Mouse (Mus musculus) C2C12 (cell line): ENCODE results near the gene Gm49601. TPM values are rescaled to one million over a fixed set of nuclear protein-coding genes. Genes with fewer than 3 reads are reported as not detected.

Experiments used
- H3K27me3 ChIP-seq: one replicate; pipeline ENCODE4 v1.6.1; 2011; ENCODE audit not compliant: control insufficient read depth, insufficient read depth, insufficient read length
- H3K36me3 ChIP-seq: one replicate; pipeline ENCODE4 v1.6.1; 2011; ENCODE audit not compliant: control insufficient read depth, insufficient read depth
- H3K4me3 ChIP-seq: one replicate; pipeline ENCODE4 v1.5.1; 2011; ENCODE audit warnings: mild to moderate bottlenecking, control low read depth; ENCODE audit not compliant: poor library complexity, insufficient read depth, severe bottlenecking
- H3K79me2 ChIP-seq: one replicate; pipeline ENCODE4 v1.6.1; 2011; ENCODE audit not compliant: control insufficient read depth, insufficient read depth
- H3K79me3 ChIP-seq: one replicate; pipeline ENCODE4 v1.6.1; 2011; ENCODE audit warnings: low read depth, control low read depth
- H3ac ChIP-seq: one replicate; pipeline ENCODE3; 2011; ENCODE audit warnings: low read depth; ENCODE audit not compliant: control insufficient read depth, insufficient read length
- CEBPB ChIP-seq: IDR thresholded peaks from one replicate; pipeline ENCODE4 v1.6.1; 2011; ENCODE audit warnings: low read depth, mild to moderate bottlenecking, control low read depth, moderate library complexity
- CTCF ChIP-seq: IDR thresholded peaks from one replicate; pipeline ENCODE4 v1.5.1; 2011; ENCODE audit not compliant: control insufficient read depth, insufficient read depth, insufficient read length
- FOSL1 ChIP-seq: IDR thresholded peaks from one replicate; pipeline ENCODE4 v1.8.0; 2011; ENCODE audit warnings: mild to moderate bottlenecking, low read length; ENCODE audit not compliant: poor library complexity, insufficient read depth, severe bottlenecking
- MAX ChIP-seq: IDR thresholded peaks from one replicate; pipeline ENCODE4 v1.6.1; 2011; ENCODE audit warnings: mild to moderate bottlenecking, control low read depth
- MYOD1 ChIP-seq: IDR thresholded peaks from one replicate; pipeline ENCODE4 v1.6.1; 2011; ENCODE audit warnings: low read depth; ENCODE audit not compliant: control insufficient read depth, insufficient read length
- MYOG ChIP-seq: IDR thresholded peaks from one replicate; pipeline ENCODE4 v1.6.1; 2011; ENCODE audit not compliant: control insufficient read depth, insufficient read length; ENCODE audit errors: extremely low read depth
- USF1 ChIP-seq: IDR thresholded peaks from one replicate; pipeline ENCODE4 v1.6.1; 2011; ENCODE audit warnings: low read depth, mild to moderate bottlenecking, control low read depth, moderate library complexity
- polyA plus RNA-seq: library from polyadenylated mRNA; unstranded; fragments of >200 nt; fragmentation: generic; extraction: Trizol; gene quantifications from one replicate; pipeline ENCODE4 v1.2.1, GENCODE M21; 2012; ENCODE audit warnings: missing spikeins

Gm49601 gene
- polyA plus RNA-seq, 1 experiment: 5.3 TPM

GRCm38 (mm10) chr16:18588738-18589055 lies 37.5 kb downstream of the Gm49601 start:
- Histone ChIP-seq H3K27me3 (no peaks in the 10 kb centered on the region), H3K36me3 (peaks cover 3% of the 10 kb centered on the region), H3ac (no peak overlapping the region), H3K79me3 (peaks cover 2% of the 10 kb centered on the region), H3K79me2 (peaks cover 18% of the 10 kb centered on the region), H3K4me3 (no peak overlapping the region)
- no peak for TF ChIP-seq CTCF
- TF ChIP-seq MYOG: no peak
- TF ChIP-seq FOSL1: no peak
- TF ChIP-seq MAX: no peak
- TF ChIP-seq MYOD1: no peak
- no peak for TF ChIP-seq USF1
- no peak for TF ChIP-seq CEBPB

DNA sequence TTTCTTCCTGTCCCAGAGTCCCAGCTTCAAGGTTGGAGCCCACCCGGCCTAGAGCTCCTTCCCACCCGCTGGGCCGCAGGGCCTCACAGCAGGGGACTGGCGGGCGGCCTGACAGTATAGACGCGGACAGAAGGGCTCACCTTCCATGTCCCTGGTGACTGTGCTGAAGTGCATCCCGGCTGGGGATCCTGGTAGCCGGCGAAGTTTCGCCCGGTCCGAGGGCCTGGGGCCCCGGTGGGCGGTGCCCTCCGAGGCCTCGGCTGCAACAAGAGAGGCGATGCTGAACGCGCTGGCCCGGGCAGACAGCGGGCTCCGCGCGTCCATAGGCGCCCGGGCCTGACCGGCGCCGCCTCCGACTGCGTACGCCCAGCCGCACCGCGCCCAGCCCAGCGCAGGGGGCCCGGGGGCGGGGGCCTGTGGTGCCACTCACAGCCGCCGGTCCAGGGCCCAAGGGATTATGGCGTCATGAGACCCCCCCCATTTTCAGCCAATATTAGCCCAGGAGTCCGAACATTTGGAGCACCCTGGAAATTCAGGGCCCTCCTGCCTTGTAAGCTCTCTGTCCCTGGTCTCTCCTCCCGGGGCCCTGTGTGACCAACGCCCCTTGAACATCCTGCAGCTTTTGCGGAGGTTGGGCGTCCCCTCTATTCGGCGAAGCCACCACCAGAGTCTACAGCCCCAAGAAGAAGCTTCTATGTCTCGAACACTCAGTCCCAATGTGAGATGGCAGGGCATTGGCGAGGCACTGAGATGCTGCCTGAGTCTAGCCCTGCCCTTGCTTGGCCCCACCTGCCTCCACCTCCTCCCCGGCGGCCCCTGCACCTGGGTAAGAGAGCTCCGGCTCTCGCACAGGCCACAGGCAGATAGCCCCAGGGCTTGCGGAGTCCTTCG lies 38.1 kb downstream of the Gm49601 start:
- Histone ChIP-seq H3K36me3 (peaks cover 9% of the 10 kb centered on the region), H3K4me3 (no peak overlapping the region), H3K79me3 (peaks cover 2% of the 10 kb centered on the region), H3K27me3 (no peaks in the 10 kb centered on the region), H3ac (no peak overlapping the region), H3K79me2 (peaks cover 18% of the 10 kb centered on the region)
- TF ChIP-seq MYOG (no peak), CEBPB (no peak)

DNA sequence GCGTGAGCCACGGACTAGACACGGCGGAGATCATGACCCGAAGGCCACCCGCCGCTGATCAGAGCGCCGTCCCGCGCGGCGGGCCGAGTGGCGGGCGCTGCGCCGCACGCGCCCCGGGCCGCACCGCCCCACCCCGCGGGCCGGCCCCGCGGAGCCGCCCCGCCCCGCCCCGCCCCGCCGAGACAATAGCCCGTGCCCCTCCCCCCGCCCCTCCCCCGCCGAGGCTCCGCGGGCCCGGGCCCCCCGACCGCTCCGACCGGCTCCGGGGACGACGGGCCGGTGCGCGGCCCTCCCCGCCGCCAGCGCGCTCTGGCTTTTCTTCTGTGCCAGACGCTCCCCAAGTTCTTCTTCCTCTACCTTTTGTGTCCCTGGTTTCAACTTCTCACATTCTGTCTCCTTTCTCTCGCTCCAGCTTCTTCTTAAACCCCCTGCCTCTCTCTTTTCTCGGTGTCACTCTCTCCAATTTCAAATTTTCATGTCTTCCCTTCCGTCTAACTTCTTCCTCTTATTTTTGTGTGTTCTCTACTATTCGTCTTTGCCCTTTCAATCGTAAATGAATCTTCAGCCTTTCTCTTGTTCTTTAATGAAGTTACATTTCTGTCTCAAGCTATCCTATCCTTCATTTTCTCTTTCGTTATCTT lies 39.2 kb downstream of the Gm49601 start:
- peak overlapping the region; percentile 42 for H3K4me3 ChIP-seq
- H3K79me2 ChIP-seq: peaks cover 18% of the 10 kb centered on the region
- H3K27me3 ChIP-seq: no peaks in the 10 kb centered on the region
- H3K79me3 ChIP-seq: peaks cover 2% of the 10 kb centered on the region
- TF ChIP-seq MYOG (no peak), CTCF (no peak), CEBPB (no peak), USF1 (no peak), FOSL1 (no peak), MYOD1 (no peak), MAX (no peak)
- peaks cover 13% of the 10 kb centered on the region for H3K36me3 ChIP-seq
- peak overlapping the region; percentile 91 for H3ac ChIP-seq

DNA sequence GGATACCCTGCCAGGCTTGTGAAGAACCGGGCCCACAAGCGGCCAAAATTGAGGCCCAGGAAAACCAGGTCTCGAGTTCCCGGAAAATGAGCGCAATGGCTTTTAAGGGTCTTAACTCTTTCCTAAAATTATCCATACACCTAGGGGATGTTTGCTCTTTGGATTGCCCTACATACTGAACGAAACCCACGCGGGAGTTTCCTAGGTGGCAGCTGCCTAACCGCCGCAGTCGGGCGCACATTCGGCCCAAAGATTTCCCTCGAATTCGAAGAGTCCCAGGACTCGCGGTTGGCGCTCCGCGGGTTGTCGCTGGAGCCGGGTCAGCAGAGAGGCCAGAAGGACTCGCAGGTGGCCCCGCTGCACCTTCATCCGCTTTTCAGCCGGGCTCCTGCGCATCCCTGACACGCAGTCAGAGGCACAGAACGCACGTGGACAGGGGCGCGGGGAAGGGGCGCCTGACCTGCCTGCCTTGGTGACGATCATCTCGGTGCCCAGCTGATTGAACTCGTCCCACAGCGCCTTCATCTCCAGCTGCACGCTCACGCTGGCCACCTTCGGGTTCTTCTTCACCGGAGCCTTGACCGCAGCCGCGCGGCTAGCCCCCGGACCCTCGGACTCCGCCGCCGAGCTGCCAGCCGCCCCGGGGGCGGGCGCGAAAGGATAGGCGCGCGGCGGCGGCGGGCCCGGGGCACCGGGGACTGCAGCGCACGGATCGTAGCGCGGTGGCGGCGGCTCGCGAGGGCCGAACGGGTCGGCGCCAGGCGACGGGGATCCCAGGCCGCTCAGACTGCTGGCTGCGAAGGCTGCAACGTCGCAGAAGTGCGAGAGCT lies 39.9 kb downstream of the Gm49601 start:
- Histone ChIP-seq H3K4me3 (peak overlapping the region; percentile 42), H3K36me3 (peaks cover 17% of the 10 kb centered on the region), H3K27me3 (no peaks in the 10 kb centered on the region), H3K79me2 (peaks cover 18% of the 10 kb centered on the region), H3K79me3 (peaks cover 2% of the 10 kb centered on the region), H3ac (peak overlapping the region; percentile 91)
- no peak for TF ChIP-seq MYOG
- TF ChIP-seq CTCF: no peak
- TF ChIP-seq USF1: no peak
- no peak for TF ChIP-seq FOSL1
- TF ChIP-seq MAX: no peak

DNA sequence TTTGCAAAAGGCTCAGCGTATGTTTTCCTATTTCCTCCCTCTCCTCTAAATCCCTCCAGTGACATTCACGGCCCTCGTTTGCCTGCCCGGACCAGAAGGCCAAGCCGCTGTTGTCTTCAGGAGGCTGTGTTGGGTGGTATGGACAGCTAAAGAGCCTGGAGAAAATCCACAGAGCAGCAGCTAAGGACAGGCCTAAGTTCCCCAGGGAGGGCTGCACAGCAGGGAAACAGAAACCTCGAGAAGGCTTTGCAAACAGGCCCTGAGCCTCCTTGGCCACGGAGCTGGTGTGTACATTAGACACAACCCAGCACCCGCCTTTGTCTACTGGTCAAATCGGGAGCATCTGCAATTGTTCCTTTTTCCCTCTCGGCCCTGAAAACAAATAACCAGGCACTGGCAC lies 40.6 kb downstream of the Gm49601 start:
- H3K79me2 ChIP-seq: peaks cover 18% of the 10 kb centered on the region
- H3ac ChIP-seq: peak overlapping the region; percentile 64
- H3K4me3 ChIP-seq: peak overlapping the region; percentile 42
- H3K27me3 ChIP-seq: no peaks in the 10 kb centered on the region
- H3K79me3 ChIP-seq: peaks cover 2% of the 10 kb centered on the region
- TF ChIP-seq MYOG (no peak), USF1 (no peak)
- H3K36me3 ChIP-seq: peaks cover 22% of the 10 kb centered on the region
